Mouse (Mus musculus) cerebellum, postnatal 36 days (tissue): ENCODE measurements around the gene Slco1a5.
"Not testable (repeated sequence)": the region's sequence is repeated elsewhere in the genome, so short reads cannot be mapped to it uniquely, and the experiment has no call there.

Source experiments
- DNase-seq, 2 experiments: peaks; one replicate each; pipeline ENCODE4 v3.0.0; 2021 to 2022; ENCODE audit warnings: mixed read lengths in 2 of 2

Gene Slco1a5

DNA sequence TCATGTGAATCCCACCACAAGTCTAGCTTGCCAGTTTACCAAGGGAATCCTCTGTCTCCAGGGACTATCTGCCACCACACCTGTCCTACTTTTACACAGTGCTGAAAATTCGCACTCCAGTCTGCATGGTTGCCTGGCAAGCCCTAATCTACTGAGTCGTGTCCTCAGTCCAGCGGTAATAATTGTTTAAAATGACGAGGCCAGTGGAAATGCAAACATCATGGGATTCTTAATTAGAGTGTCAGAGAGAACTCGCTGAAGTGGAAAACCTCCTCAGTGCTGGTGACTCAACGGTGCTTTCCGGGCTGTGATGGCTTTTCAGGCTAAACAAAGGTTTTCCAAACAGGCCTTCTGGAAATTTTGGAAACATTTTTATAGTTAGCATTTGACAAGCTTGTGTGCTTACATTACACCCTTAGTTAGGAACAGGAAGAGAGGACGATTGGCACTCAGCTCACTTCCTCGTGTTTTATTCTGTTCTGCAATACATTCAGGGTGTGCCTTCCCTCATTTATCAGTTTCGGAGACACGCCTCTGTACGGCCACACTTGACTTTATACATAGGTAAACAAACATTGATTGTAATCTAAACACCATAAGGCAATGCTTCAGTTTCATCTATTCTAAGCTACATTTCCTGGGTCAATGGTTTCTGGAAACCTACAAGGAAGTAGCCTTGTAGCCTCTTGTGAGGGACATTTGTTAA lies 33.2 kb downstream of the Slco1a5 start:
- DNase-seq: no peak

GRCm38 (mm10) chr6:142275721-142276442 lies 46.9 kb downstream of the Slco1a5 start:
- DNase-seq: no peak

GRCm38 (mm10) chr6:142250738-142251307 lies 72.0 kb downstream of the Slco1a5 start:
- DNase-seq: not testable (repeated sequence)

DNA sequence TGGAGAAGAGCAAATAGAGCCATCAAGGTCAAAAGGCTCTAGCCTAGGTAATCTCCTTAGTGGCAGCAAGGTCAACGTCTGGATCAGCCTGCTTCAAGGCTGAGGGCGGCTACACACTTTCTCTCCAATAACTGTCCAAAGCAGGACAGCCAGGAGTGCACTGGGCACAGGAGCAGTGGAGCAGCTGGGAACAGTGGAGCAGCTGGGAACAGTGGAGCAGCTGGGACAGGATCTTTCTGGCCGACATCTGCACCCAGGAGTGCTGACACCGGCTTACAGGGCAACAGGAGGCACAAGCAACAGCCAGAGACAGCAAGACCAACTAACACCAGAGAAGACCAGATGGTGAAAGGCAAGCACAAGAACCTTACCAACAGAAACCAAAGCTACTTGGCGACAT lies 77.7 kb downstream of the Slco1a5 start:
- DNase-seq: no peak

GRCm38 (mm10) chr6:142239468-142239867 lies 83.3 kb downstream of the Slco1a5 start:
- DNase-seq: no peak

- no peak for DNase-seq
These were observed 102.6 kb downstream of the Slco1a5 start for GRCm38 (mm10) chr6:142220138-142220537.

DNA sequence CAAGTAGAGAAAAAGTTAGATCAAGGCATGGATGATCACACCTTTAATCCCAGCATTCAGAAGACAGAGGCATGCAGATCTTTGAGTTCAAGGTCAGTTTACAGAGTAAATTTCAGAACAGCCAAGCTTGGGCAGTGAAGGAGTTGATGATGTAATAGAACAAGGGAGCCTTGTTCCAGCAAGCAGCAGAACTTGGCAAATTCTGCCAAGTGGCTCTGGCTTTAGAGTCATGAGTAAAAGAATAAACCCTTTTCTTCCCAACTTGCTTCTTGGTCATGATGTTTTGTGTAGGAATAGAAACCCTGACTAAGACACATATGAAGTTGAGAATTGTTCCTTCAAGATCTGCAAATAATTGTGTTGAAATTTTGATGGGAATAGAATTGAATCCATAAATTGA lies 111.0 kb downstream of the Slco1a5 start:
- no peak for DNase-seq

- no peak for DNase-seq
These were observed 113.0 kb downstream of the Slco1a5 start for GRCm38 (mm10) chr6:142209749-142210148.

DNA sequence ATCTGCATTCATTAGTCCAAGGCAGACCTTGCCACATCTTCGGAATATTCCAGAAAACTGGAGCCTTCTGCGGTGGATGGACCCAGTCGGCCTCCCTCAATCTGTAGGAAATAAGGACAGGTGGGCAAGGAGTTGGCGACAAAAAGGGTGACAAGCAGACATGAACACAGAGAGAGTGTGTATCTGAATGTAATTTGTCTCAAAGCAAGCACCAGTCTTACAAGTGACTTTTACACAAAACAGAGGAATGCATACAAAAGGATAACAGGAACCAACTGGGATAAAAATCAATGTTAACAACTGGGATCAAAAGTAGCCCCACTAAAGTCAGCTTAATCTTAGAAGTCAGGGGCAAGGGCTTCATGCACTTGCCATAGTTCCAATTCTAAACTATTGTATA lies 114.4 kb downstream of the Slco1a5 start, which contains the start of gene Slco1a6:
TSS of gene Slco1a6 (minus strand) at position 101 of the 400 bp plus-strand sequence.
- no peak for DNase-seq

GRCm38 (mm10) chr6:142200524-142200923 lies 122.3 kb downstream of the Slco1a5 start:
- no peak for DNase-seq

DNA sequence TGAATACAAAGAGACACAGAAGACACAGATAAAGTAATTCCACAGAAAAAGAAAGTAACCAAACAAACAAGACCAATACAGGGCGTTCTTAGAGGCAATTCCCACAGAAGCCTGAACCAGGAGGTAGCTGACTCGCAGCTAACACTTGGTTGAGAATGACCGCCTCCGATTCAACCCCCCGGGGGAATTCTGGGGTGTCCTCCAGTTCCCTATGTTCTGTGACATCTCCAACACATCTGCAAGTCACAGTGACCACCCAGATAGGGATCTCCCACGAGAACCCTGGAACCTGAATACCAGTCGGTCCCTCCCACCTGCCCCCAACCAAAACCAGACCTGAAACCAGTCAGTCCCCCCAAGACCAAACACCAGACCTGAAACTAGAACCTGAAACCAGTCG lies 128.5 kb downstream of the Slco1a5 start:
- DNase-seq: no peak

DNA sequence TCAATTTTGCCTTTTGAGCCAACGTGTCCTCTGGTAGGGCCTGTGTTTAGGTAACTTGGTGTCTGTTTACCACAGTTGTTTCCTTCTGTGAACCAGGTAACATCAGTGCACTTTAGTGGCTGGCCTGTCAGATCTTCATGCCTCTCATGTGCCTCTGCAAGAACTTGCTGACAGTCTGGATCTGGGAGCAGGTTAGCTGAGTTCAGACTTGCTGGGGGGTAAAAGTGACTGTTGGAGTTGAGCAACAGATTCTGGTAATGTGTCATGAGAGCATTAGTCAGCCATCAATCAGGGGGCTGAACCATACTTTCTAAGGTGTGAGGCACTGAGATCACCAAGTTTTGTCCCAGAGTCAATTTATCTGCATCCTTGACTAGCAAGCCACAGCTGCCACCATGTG lies 130.8 kb downstream of the Slco1a5 start:
- DNase-seq: no peak

DNA sequence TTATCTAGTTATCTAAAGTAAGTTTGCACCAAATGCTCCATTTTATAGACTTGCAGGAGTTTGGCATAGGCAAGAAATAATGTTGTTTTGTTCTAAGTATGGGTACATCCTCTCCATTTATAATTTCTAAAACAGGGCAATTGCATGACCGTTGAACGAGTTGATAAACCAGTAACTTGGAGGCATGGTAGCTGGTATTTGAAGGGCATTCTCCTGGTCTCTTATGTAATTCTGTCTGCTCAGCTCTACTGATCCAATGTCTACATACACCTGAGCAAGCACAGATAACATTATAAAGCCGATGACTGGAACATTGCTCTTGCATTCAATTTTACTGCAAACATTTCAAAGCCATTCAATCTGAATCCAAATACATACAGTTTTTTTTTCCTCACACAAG lies 135.4 kb downstream of the Slco1a5 start:
- no peak for DNase-seq

- DNase-seq: no peak
These were observed 136.8 kb downstream of the Slco1a5 start for GRCm38 (mm10) chr6:142185868-142186415.
